Comparison of ENCODE assay signal across 10 mouse cellular contexts in the genomic region with DNA sequence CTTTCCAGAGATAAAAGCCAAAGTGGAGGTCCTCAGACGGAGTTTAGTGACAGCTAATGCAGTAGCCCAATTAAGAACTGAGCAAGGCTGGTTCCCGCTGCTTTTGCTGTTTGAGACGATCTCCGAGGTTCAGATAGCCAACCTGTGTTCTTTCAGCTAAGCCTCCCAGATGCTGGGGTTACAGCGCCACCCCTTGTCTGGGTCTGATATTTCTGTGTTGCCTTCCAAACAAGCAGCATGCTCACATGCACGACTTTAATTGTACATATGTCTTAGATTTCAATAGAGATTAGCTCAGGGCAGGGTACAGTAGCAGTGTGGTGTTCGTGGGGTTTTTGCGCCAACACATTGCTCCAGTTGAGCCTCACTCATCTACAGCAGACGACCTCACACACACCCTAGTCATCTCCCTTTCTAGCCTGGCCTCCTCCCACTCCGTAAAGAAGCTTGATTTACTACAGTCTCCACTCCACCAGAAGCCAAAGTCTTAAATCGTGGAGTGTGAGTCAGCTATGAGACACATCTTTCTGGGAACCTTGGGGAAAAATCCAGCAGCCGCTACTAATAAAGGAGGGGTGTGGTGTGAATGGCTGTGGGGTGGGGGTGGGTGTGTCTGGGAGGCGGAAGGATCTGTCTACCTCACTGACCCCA. TPM values are rescaled to one million over a fixed set of nuclear protein-coding genes. Genes with fewer than 3 reads are reported as not detected.
DNase-seq lines count a peak whose midpoint lies in the region; ATAC-seq and TF ChIP-seq lines count a peak whose summit lies in the region.
"Had no signal": no experiment of that assay in that cellular context is flagged by ENCODE, and none has a peak within 500 bp of the region (broad histone marks: within the 10 kb centered on the region; RNA-seq: fewer than 3 reads in every experiment).

No protein-coding gene starts in this region.

- no peak overlapping the region for H3ac ChIP-seq in myocyte (ENCODE audit: control insufficient read depth, insufficient read length)

- H3K4me1 ChIP-seq in lung, postnatal 0 days (ENCODE audit: insufficient read depth, low read depth, low read length), result peaks cover 7% of the 10 kb centered on the region
- H3K4me1 ChIP-seq in lung, adult 2 months (ENCODE audit: control insufficient read depth, insufficient read depth, low read length), result no peaks in the 10 kb centered on the region; the same call in none of the 2 replicates
- H3K4me1 ChIP-seq in forebrain, embryonic 13.5 days, result peaks cover 34% of the 10 kb centered on the region

- H3K27ac ChIP-seq in gastrocnemius, adult 2 months, result no peak overlapping the region
- H3K27ac ChIP-seq in lung, postnatal 0 days (ENCODE audit: low read length), result no peak overlapping the region
- no peak overlapping the region for H3K27ac ChIP-seq in forebrain, embryonic 13.5 days
- H3K27ac ChIP-seq: forebrain, embryonic 12.5 days; heart, embryonic 15.5 days had no signal

- no peaks in the 10 kb centered on the region for H3K9me3 ChIP-seq in lung, postnatal 0 days (ENCODE audit: low read length)
- no peaks in the 10 kb centered on the region for H3K9me3 ChIP-seq in forebrain, embryonic 13.5 days (replicated peaks)
- H3K9me3 ChIP-seq: forebrain, embryonic 12.5 days; heart, embryonic 15.5 days had no signal

- no peak overlapping the region for H3K4me3 ChIP-seq in gastrocnemius, adult 2 months
- H3K4me3 ChIP-seq in lung, postnatal 0 days (ENCODE audit: low read depth, low read length), result no peak overlapping the region
- no peak overlapping the region for H3K4me3 ChIP-seq in lung, adult 2 months (replicated peaks; ENCODE audit: extremely low read depth, low read depth, low read length)
- H3K4me3 ChIP-seq in myocyte, result no peak overlapping the region
- no peak overlapping the region for H3K4me3 ChIP-seq in forebrain, embryonic 13.5 days
- H3K4me3 ChIP-seq: forebrain, embryonic 12.5 days; heart, embryonic 15.5 days had no signal

- peaks cover 5% of the 10 kb centered on the region for H3K79me2 ChIP-seq in myocyte (ENCODE audit: control insufficient read depth, insufficient read depth)

- TF ChIP-seq POLR2A in lung, adult 2 months (IDR thresholded peaks at IDR 0.05; ENCODE audit: borderline replicate concordance, extremely low read depth, low read depth, low read length), result no peak
- no peak for TF ChIP-seq POLR2A in myocyte (IDR thresholded peaks at IDR 0.05; ENCODE audit: insufficient read length, low read depth)

- TF ChIP-seq CTCF in gastrocnemius, adult 2 months (IDR thresholded peaks at IDR 0.05), result peak; percentile 46; the same call in 1 of the 2 replicates
- TF ChIP-seq CTCF in lung, postnatal 0 days (IDR thresholded peaks at IDR 0.05), result peak; percentile 52
- no peak for TF ChIP-seq CTCF in lung, adult 2 months (IDR thresholded peaks at IDR 0.05; ENCODE audit: insufficient read depth, low read length)

- no peak for TF ChIP-seq EP300 in lung, postnatal 0 days (IDR thresholded peaks at IDR 0.05)

- H3K4me2 ChIP-seq in lung, postnatal 0 days (replicated peaks; ENCODE audit: low read depth, low read length), result no peak overlapping the region
- peak overlapping the region; percentile 38 for H3K4me2 ChIP-seq in myocyte (ENCODE audit: low read depth)
- no peak overlapping the region for H3K4me2 ChIP-seq in forebrain, embryonic 13.5 days
- H3K4me2 ChIP-seq: forebrain, embryonic 12.5 days; heart, embryonic 15.5 days had no signal

- H3K9ac ChIP-seq in lung, postnatal 0 days (replicated peaks; ENCODE audit: low read depth), result no peak overlapping the region
- no peak overlapping the region for H3K9ac ChIP-seq in forebrain, embryonic 13.5 days
- H3K9ac ChIP-seq: forebrain, embryonic 12.5 days; heart, embryonic 15.5 days had no signal

- intact Hi-C loops in gastrocnemius, adult 2 months (cut with DNase I), result no loop called here

- 0 out of 2 replicates have a peak, but pooled peaks cover 14% of the 10 kb centered on the region for H3K36me3 ChIP-seq in lung, postnatal 0 days (ENCODE audit: insufficient read depth, low read length)
- H3K36me3 ChIP-seq in myocyte (ENCODE audit: control insufficient read depth, insufficient read depth), result peaks cover 6% of the 10 kb centered on the region
- H3K36me3 ChIP-seq in forebrain, embryonic 13.5 days (ENCODE audit: poor library complexity, severe bottlenecking), result peaks cover 37% of the 10 kb centered on the region

- DNase-seq in gastrocnemius, adult 2 months, result no peak
- DNase-seq in gastrocnemius, adult 8-10 months (ENCODE audit: low spot score in 2 of 2), result no peak
- DNase-seq in lung, postnatal 0 days (ENCODE audit: low spot score), result no peak
- DNase-seq in lung, adult 2 months, result no peak
- DNase-seq in R1 (ENCODE audit: low read depth, low spot score), result peak; percentile 41

- ATAC-seq in lung, postnatal 0 days, result no peak
- no peak for ATAC-seq in activated CD4-positive, CD25-positive, alpha-beta regulatory T cell, adult 4 months
- ATAC-seq in forebrain, embryonic 13.5 days, result no peak

- peaks cover 7% of the 10 kb centered on the region; the same call in 1 of the 2 replicates for H3K27me3 ChIP-seq in lung, postnatal 0 days (replicated peaks; ENCODE audit: insufficient read depth, low read length)
- no peaks in the 10 kb centered on the region for H3K27me3 ChIP-seq in myocyte (ENCODE audit: control insufficient read depth, insufficient read depth, insufficient read length)
- H3K27me3 ChIP-seq in forebrain, embryonic 13.5 days, result peaks cover 23% of the 10 kb centered on the region

- WGBS in lung, postnatal 0 days, result 57% methylated on average over 13 of the region's 13 CpGs
- 67% methylated on average over 13 of the region's 13 CpGs for WGBS in lung, adult 2 months
- WGBS in forebrain, embryonic 13.5 days, result 60% methylated on average over 13 of the region's 13 CpGs

TF ChIP-seq in myocyte, 11 proteins besides CTCF, POLR2A, EP300 and RAD21:
- TF ChIP-seq REST (IDR thresholded peaks at IDR 0.05; ENCODE audit: insufficient read depth, insufficient read length) (no peak), CEBPB (IDR thresholded peaks at IDR 0.05; ENCODE audit: insufficient read depth, poor library complexity, severe bottlenecking) (no peak), POLR2AphosphoS2 (IDR thresholded peaks at IDR 0.05; ENCODE audit: insufficient read length, low read depth) (no peak), TCF3 (IDR thresholded peaks at IDR 0.05; ENCODE audit: insufficient read length, low read depth) (no peak), MYOD1 (IDR thresholded peaks at IDR 0.05; ENCODE audit: control insufficient read depth in 1 of 3, insufficient read length in 2 of 3, low read depth in 2 of 3) (no peak)

RNA-seq across cellular contexts. Expression of gene Snrpd2, which starts 6.4 kb away (rescaled TPM):
- total RNA-seq in gastrocnemius, adult 2 months (2021), result 10 to 100 TPM; 49.7 to 58.0 TPM
- 10 to 100 TPM; 50.6 to 59.4 (median 57.3) TPM for total RNA-seq in gastrocnemius, adult 8-10 months (2022)
- polyA plus RNA-seq in lung, postnatal 0 days (2015; fragmentation: Nextera tagmentation; extraction: Ambion mirVana), result 63.2 and 65.2 TPM in 2 replicates
- polyA plus RNA-seq in lung, adult 2 months (2012; rRNA removed), result 16.2 and 20.1 TPM in 2 replicates
- polyA plus RNA-seq in myocyte (2012; fragmentation: generic; extraction: Trizol), result 192 TPM
- polyA plus RNA-seq in activated CD4-positive, CD25-positive, alpha-beta regulatory T cell, adult 4 months (2017; shearing (Covaris generic)), result 10 to 100 TPM; 85.2 to 96.5 TPM
- 159 and 164 TPM in 2 replicates for polyA plus RNA-seq in forebrain, embryonic 13.5 days (2015; fragmentation: Nextera tagmentation; extraction: Ambion mirVana)

RNA-seq across cellular contexts. Expression of gene Qpctl, which starts 6.9 kb away (rescaled TPM):
- total RNA-seq in gastrocnemius, adult 2 months (2021), result 1 to 10 TPM; 2.0 TPM
- 1 to 10 TPM; 1.6 to 2.3 (median 1.9) TPM for total RNA-seq in gastrocnemius, adult 8-10 months (2022)
- 14.1 and 14.5 TPM in 2 replicates for polyA plus RNA-seq in lung, postnatal 0 days (2015; fragmentation: Nextera tagmentation; extraction: Ambion mirVana)
- polyA plus RNA-seq in lung, adult 2 months (2012; rRNA removed), result 11.1 and 14.9 TPM in 2 replicates
- 7.7 TPM for polyA plus RNA-seq in myocyte (2012; fragmentation: generic; extraction: Trizol)
- polyA plus RNA-seq in activated CD4-positive, CD25-positive, alpha-beta regulatory T cell, adult 4 months (2017; shearing (Covaris generic)), result 10 to 100 TPM in 1 of 2 experiments, 1 to 10 TPM in 1; 8.9 to 11.6 TPM
- 16.5 and 17.7 TPM in 2 replicates for polyA plus RNA-seq in forebrain, embryonic 13.5 days (2015; fragmentation: Nextera tagmentation; extraction: Ambion mirVana)

RNA-seq across cellular contexts. Expression of gene Gipr, which starts 10.0 kb away (rescaled TPM):
- not detected for total RNA-seq in gastrocnemius, adult 2 months (2021)
- under 1 TPM in 1 of 4 experiments, not detected in 3; 0.13 TPM for total RNA-seq in gastrocnemius, adult 8-10 months (2022)
- 0.80 and 1.0 TPM in 2 replicates for polyA plus RNA-seq in lung, postnatal 0 days (2015; fragmentation: Nextera tagmentation; extraction: Ambion mirVana)
- 0.19 and 0.24 TPM in 2 replicates for polyA plus RNA-seq in lung, adult 2 months (2012; rRNA removed)
- 0.48 TPM for polyA plus RNA-seq in myocyte (2012; fragmentation: generic; extraction: Trizol)
- not detected for polyA plus RNA-seq in activated CD4-positive, CD25-positive, alpha-beta regulatory T cell, adult 4 months (2017; shearing (Covaris generic))
- polyA plus RNA-seq in forebrain, embryonic 13.5 days (2015; fragmentation: Nextera tagmentation; extraction: Ambion mirVana), result 5.2 and 6.6 TPM in 2 replicates

RNA-seq across cellular contexts. Expression of gene Eml2, which starts 20.3 kb away (rescaled TPM):
- total RNA-seq in gastrocnemius, adult 2 months (2021), result 10 to 100 TPM in 1 of 2 experiments, 1 to 10 TPM in 1; 9.5 to 10.5 TPM
- total RNA-seq in gastrocnemius, adult 8-10 months (2022), result 10 to 100 TPM; 10.9 to 15.9 (median 12.9) TPM
- polyA plus RNA-seq in lung, postnatal 0 days (2015; fragmentation: Nextera tagmentation; extraction: Ambion mirVana), result 17.9 and 21.7 TPM in 2 replicates
- polyA plus RNA-seq in lung, adult 2 months (2012; rRNA removed), result 73.7 and 81.5 TPM in 2 replicates
- 47.7 TPM for polyA plus RNA-seq in myocyte (2012; fragmentation: generic; extraction: Trizol)
- polyA plus RNA-seq in activated CD4-positive, CD25-positive, alpha-beta regulatory T cell, adult 4 months (2017; shearing (Covaris generic)), result 10 to 100 TPM in 1 of 2 experiments, 1 to 10 TPM in 1; 5.2 to 16.9 TPM
- 6.4 and 7.0 TPM in 2 replicates for polyA plus RNA-seq in forebrain, embryonic 13.5 days (2015; fragmentation: Nextera tagmentation; extraction: Ambion mirVana)

RNA-seq across cellular contexts. Expression of gene Fbxo46, which starts 36.3 kb away (rescaled TPM):
- total RNA-seq in gastrocnemius, adult 2 months (2021), result 1 to 10 TPM; 2.3 to 3.0 TPM
- total RNA-seq in gastrocnemius, adult 8-10 months (2022), result 1 to 10 TPM; 2.2 to 2.9 (median 2.3) TPM
- polyA plus RNA-seq in lung, postnatal 0 days (2015; fragmentation: Nextera tagmentation; extraction: Ambion mirVana), result 9.9 and 10.1 TPM in 2 replicates
- 10.7 and 12.3 TPM in 2 replicates for polyA plus RNA-seq in lung, adult 2 months (2012; rRNA removed)
- 6.2 TPM for polyA plus RNA-seq in myocyte (2012; fragmentation: generic; extraction: Trizol)
- 10 to 100 TPM; 17.1 to 17.7 TPM for polyA plus RNA-seq in activated CD4-positive, CD25-positive, alpha-beta regulatory T cell, adult 4 months (2017; shearing (Covaris generic))
- polyA plus RNA-seq in forebrain, embryonic 13.5 days (2015; fragmentation: Nextera tagmentation; extraction: Ambion mirVana), result 19.1 and 22.2 TPM in 2 replicates
